Mouse (Mus musculus) erythroid progenitor cell, adult 5-6 weeks (primary cell): ENCODE data around the gene Rnf126. TPM values are rescaled to one million over a fixed set of nuclear protein-coding genes. Genes with fewer than 3 reads are reported as not detected.

Source experiments
- ATAC-seq: replicated peaks from 2 replicates; pipeline ENCODE4 v1.8.0; 2016; ENCODE audit warnings: moderate number of reproducible peaks, mild to moderate bottlenecking, moderate TSS enrichment, inconsistent platforms; ENCODE audit not compliant: poor library complexity, low FRiP score, severe bottlenecking
- total RNA-seq, 2 experiments: library from RNA; stranded (forward) in 1 of 2; stranded (reverse) in 1 of 2; fragments of 150-400 nt in 1 of 2; fragments of 186-747, 209-891 nt in 1 of 2; gene quantifications; 2 replicates each; pipeline versions ENCODE4 v1.2.3 to v1.2.4; 2015 to 2017; ENCODE audit warnings: low replicate concordance in 2 of 2

Rnf126 gene
- total RNA-seq (2015; ENCODE audit: low replicate concordance) (40.0 and 58.7 TPM in 2 replicates), total RNA-seq (2017; ENCODE audit: low replicate concordance) (18.3 and 19.4 TPM in 2 replicates)

DNA sequence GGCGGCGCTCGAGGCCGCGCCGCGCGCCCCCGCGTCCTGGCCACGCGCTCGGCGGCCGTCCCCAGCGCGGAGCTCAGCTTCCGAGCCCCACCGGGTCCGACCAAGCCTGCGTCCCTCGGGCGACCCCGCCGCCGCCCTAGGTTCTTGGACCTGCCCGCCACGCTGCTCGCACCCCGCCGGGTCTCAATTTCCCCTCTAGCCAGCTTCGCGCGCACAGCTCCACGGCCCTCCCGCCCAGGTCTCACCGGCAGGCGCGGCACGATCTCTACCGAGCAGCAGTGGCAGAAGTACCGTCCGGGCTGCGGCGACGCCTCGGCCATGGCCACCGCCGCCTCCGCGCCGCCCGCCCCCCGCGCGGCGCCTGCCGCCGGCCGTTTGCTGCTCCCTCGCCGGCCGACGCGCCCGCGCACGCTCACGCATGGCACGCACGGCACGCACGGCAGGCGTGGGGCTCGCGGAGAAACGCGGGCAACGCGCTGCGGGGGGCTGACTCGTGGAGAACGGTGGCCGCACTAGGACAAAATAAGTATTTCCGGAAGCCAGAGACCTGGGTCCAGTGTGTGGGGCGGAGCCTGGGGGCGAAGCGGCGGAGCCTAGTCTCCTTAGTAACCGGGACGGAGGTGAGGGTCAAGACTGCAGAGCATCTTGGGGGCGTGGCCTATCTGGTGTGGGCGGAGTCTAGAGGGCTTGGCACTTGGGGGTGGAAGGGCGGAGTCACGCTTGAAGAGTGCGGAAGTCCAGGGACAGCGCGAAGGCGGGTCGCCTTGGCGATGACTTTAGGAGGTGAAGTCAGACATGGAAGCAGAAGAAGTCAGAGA is at the start of gene Rnf126:
TSS of gene Rnf126 (minus strand) at position 445 of the 818 bp plus-strand sequence.
- peak; percentile 84 for ATAC-seq

DNA sequence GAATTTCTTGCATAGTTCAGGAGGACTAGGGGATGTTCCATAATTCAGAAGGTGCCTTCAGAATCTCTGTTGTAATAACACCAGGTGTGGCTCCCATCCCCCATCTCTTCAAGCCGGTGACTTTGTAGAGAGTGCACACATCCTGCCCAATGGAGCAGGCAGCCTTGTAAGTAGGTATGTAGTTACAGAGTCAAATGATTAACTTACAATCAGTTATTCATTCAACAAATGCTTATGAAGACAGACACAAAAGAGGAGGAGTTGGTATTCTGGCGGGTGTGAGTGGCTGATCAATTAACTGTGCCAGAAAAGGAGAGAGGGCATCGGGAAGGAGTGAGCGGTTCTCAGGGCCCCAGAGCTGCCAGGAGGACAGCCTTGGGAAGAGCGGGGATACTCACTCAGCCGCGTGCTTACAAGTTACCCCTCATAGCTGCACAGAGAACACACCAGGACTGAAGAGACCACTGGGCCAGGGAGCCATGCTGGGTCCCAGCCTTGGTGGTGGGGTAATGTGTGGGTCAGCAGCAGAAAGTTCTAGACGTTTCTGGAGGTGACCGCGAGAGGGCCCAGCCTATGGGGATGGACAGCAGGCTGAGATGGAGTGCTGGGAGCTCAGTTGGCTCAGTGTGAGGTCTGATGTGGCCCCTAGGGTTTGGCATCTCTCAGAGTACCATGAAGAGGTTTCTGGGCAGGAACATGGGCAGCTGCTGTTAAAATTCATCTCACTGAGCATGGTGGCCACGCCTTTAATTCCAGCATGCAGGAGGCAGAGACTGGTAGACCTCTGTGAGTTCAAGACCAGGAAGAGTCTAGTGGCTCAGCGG is 49.1 kb upstream of the Rnf126 start:
- ATAC-seq: no peak

DNA sequence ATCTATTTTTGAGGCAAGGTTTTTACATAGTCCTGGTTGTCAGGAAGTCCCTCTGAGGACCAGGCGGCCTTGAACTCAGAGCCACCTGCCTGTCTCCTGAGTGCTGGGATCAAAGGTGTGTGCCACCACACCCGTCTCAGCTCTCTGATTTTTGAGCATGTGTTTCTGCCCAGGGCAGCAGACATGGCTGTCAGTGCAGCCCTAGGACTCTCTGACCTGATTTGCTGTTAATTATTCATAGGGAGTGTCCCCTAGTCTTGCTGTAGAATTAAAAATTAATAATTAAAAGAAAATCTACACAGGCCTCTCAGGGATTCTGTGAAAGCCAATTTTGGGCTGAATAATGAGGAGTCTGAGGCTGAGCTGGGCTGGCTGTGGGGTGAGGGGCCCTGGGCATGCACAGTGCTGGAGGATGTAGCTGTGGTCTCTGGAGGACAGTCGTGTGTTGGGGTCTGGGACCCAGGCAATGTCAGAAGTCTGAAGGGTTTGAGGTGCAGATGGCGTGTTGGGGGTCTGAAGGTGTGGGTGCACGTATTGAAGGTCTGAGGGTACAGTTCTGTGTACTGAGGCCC is 47.6 kb upstream of the Rnf126 start:
- no peak for ATAC-seq

DNA sequence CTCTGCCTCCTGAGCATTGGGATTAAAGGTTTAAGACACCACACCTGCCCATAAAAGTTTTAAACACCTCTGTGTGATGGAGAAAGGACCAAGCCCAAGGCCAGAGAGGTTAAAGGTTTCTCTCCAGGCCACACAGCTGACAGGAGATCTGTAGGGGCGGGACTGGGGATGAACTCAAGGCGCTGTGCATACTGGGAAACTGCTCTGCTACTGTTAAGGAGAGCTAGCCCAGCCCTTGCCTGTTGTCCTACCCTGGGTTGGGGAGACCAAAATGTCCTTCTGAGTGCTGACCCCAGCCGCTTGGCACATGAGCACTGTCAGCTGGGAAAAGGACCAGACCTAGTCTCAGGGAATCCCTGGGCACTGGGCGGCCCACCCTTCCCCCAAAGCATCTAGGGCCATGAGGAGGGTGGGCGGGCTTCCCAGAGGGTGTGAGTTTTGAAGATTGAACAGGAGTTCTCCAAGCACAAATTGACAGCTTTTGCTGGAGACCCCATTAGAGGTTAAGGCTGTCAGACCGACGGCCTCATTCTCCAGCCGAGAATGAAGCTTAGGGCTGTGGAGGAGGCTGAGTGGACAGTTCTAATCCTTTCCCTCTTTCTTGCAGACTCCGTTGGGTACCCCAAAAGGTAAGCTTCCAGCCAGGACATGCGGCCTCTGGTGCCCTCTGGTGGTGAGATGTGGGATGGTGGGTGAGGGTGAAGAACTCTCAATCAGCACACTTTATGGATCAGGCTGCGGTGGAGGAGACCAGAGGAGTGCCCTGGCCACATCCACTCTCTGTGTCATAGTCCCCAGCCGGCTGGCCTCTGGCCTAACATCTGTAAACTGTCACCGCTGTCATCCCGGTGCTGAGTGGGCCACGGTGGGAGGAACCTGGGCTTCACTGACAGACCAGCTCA is 45.2 kb upstream of the Rnf126 start:
- ATAC-seq: peak; percentile 62

DNA sequence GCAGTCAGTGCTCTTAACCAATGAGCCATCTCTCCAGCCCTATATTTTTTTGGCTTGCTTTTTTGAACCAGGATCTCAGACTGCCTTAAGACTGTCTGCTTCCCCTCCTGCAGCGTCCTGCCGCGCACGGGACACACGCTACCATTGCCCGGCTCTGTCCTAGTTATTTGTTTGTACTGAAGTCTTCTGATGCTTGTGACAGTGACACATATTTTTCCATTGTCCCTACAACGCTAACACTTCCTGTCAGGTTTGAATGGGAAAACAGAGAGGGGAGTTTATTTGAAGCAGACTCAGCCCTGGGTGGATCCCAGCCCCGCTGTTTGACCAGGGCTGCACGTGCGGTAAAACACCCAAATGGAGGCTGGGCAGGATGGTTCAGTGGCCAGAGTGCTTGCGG is 42.0 kb upstream of the Rnf126 start:
- no peak for ATAC-seq

DNA sequence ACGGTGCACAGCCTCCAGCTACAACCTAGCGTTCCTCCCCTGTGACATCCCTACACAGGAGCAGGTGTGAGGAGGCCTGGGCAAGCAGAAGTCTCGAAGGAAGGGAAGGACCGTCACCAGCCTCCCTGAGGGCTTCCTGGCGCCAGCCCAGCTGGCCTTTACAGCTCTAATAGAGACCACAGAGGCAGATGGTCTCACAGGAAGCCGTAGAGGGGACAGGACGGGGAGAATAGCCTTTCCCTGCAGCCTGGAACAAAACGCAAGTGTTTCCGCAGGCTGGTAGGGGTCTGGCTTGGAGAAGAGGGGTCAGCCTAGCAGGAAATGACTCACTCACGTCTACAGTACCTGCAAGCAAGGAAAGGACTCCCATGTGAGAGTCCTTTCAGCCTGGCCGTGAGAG is 41.1 kb upstream of the Rnf126 start:
- ATAC-seq: no peak

DNA sequence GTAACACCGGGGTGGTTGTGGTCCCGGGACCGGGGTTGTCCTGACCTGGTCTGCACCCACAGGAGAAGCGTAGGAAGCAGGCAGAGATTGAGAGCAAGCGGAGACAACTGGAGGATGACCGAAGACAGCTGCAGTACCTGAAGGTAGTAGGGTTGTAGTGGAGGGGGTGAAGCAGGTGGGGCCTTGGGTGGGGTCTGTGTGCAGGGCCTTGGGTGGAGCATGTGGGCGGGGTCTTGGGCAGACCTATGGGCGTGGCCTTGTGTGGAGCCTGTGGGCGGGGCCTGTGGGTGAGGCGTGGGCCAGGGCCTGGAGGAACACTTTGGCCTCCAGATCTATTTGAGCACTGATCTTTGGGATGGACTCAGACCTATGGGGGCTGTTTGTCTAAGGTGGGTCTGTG is 40.2 kb upstream of the Rnf126 start:
- ATAC-seq: 0 out of 2 replicates have a peak, but pooled peaks have one; percentile 20

DNA sequence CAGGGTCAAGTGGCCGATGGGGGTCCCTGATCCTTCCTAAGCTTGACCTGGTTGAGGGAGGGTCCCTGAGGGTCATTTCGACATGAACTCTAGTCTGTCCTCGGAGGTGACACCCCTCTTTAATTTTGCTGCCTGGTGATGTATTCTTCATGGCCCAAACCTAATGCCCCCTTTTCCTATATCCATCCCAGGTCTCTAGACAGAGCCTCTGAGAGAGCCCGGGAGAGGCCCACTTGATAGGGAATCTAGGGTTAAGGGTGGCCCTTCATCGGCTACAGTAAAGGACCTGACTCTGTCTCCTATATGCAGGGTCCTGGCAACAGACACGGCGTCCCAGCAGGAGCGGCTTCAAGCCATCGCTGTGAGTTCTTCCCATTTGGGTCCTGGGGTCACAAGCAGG is 39.6 kb upstream of the Rnf126 start:
- no peak for ATAC-seq

DNA sequence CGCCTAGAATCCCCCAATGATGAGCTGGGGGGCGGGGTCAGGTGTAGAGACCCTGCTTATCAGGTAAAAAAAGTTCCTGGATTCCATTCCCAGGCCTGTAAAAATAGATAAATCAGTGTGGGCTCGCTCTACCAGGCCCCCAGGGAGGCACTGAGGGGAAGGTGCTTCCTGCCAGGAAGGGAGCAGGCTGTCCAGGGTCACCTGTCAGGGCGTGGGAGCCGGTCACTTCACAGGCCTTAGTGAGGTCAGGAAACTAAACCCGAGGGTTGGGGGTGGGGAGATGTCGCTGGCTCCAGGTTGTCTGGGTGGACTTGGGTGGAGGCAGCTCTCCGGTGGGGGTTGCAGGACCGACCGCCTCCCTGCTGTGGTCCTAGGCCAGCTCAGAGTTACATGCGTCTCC is 38.9 kb upstream of the Rnf126 start:
- no peak for ATAC-seq

DNA sequence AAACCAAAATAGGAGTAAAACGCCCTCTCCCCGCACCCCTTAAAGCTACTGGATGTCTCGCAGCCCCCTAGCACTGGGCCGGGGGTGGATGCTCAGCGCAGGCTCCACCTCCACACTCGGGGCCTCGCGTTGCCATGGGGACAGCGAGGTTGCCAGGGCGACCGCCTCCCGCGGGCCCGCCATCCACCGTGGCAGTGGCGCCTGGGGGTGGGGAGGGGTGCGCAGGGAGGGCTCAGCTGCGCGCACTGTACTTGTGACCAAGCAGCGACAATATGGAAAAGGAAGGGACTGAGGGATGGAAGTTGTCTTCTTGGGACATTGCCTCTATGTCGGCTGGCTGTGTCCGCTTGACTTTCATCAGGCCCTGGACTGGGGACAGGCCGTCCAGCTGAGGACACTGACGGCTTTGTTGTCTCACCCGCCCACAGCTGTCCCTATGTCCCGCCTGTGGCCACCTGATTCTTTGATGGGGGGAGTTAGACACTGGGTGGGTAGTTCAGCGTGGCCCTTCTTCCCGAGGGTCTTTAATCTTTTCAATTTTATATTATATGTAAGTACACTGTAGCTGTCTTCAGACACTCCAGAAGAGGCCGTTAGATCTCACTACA is 37.1 kb upstream of the Rnf126 start:
- no peak for ATAC-seq

DNA sequence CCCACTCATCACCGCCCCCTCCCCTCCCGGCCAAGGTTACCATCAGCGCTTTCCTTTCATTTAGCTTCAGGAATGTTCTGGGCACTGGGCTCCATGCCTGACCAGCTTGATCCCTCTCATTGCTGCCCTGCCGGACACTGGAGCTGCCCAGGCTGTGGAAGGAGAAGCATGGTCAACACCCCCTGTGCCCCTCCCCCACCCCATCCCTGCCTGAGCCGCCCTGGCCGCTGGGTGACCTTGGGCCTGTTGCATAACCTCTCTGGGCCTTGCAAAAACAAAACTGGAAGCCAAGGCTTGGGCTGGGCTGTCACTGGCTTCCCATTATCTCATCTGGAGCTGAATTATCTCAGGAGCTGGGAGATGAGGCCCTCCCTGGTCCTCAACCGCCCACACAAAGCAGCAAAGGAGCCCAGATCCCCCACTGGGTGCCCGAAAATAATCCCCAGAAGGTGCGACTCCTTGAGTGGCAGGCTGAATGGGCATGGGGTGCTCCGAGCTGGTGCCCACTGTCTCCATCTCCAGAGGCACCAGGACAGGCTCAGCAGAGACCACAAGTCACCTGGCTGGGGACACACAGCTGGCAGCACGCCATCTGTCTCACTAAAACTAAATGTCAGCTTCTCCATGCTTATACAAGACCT is 35.7 kb upstream of the Rnf126 start:
- no peak for ATAC-seq

DNA sequence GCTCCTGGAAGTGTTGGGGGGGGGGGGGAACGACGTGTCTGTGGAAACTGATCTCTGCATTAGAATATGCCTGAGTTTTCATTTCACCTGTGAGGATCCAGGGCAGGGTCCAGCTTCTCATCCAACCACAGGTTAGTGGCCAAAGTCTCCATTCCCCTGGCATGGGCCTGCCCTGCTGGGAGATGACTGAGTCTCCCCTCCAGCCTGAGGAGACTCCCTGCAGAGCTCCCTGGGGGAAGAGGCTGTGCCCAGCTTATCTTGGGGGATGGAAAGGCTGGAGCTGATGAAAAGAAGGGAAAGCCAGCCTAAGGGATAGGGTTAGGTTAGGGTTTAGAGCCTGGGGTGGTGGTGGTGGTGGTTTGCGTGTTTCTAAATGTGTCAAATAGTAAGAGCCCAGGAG is 35.1 kb upstream of the Rnf126 start:
- no peak for ATAC-seq

DNA sequence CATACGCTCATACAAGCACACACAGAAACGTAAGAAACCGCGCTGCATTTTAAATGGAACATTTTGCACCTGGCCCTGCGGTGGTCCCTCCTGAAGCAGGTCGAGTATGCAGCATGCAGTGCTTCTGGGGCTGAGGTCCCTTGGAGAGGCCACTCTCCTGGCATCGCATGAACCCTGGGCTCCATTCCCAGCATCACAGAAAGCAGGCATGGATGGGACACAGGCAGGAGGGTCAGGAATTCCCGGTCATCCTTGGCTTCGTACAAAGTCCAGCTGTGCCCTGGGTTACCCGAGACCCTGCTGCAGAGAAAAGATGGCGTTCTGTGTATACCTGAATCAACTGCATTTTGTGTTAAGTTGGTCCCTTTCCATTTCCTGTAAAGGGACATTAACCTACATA is 33.8 kb upstream of the Rnf126 start:
- no peak for ATAC-seq

DNA sequence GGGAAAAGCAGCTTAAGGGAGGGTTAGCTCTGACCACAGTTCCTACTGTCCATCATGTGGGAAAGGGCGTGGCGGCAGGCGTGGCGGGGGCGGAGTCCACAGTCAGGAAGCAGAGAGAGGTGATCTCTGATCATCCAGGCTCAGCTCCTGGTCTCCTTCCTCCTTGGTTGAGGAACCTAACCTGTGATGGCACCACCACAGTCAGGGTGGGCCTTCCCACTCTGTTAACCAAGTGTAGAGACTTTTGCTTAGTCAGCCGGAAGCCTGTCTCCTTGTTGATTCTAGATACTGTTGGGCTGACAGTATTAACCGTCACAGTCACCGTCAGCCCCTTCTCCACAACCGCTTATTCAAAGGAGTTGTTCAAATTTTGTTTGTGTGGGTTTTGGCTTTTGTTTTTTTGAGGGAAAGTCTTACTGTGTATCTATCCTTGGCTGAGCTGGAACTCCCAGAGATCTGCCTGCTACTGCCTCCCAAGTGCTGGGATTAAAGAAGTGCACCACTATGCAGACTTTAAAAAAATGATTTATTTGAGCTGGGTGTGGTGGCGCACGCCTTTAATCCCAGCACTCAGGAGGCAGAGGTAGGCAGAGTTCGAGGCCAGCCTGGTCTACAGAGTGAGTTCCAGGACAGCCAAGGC is 31.7 kb upstream of the Rnf126 start:
- ATAC-seq: no peak

DNA sequence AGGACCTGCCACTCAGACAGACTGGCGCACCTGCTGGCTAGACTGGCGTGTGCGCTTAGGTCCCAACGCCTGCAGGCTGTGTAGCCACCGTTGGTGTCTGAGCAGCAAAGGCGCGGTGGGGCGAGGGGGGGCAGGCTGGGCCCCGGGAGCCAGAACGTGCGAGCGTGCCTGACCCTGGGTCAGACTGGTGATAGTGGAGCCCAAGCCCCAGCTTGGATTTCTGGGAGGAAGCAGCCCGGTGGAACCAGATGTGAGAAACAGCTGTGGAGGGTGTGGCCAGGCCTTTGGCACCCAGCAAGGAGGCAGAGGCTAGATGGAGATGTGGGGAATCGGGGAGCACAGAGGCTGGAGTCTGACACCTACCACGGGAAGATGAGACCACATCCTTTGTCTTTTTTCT is 30.6 kb upstream of the Rnf126 start:
- no peak for ATAC-seq

DNA sequence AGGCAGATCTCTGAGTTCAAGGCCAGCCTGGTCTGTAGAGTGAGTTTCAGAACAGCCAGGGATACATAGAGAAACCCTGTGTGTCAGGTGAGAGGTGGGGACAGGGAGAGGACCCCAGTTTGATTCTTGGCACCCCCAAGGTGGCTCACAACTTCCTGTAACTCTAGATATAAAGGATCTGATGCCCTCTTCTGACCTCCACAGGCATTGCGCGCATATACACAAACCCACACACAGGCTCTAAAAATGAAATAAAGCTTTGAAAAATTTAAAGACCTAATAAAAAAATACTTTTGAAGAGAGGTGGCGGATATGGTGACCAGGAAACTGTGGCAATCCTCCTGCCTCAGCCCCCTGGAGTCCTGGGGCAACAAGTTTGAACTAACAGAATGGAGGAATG is 29.2 kb upstream of the Rnf126 start:
- no peak for ATAC-seq

DNA sequence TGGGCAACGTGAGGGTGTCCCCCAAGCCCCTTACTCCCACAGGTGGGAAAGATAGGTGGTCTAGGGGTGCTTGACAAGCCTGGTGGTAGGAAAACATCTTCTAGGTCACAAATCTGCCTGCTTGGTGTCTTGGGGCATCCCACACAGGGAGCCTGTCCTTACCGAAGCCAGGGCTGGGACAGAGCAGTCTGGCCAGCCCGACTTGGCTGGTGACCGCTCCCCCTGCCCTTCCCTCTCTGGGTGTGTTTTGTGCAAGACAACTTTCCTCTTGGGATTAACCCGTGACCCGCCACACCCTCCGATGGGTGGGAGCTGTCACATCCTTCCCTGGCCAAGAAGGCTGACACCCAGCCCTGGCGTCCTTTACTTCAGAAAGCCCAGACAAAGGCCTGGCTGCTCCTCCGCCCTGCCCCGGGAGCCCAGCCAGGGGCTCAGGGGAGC is 27.8 kb upstream of the Rnf126 start:
- no peak for ATAC-seq

DNA sequence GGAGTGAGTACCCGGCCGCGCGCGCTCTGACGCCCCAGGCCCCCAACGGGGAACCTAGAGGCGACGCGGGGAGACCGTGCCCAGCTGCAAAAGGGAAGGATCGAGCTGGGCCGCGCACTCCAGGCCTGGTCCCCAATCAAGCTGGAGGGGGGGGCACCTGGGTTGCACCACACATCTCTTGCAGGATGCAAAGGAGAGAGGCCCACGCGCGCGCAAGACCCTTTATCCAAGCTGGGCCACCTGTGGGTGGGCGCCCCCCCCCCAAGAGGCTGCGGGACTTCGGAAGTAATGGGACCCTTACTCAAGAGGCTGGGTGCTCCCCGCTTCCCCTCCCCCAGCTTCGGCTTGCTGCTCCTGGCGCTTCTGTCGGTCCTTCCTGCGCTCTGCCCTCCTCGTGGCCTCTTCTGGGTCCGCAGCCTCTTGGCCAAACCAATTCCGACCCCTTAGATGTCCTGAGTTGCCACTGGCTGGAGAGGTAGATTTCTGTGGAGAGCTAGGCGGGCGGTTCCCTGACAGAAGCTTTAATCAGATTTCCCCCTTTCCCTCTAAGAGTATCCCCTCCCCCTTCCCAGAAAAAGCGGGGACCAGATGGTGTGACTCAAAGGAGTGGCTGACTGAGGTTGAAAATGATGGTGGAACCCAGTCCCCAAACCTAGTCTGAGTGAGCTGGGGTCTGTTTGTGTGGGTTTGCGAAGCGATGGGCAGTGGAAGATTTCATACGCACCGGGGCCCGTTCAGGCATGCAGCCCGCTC is 27.2 kb upstream of the Rnf126 start:
- no peak for ATAC-seq
